Mouse (Mus musculus): ENCODE data around the gene Robo4. TPM values are rescaled to one million over a fixed set of nuclear protein-coding genes. Genes with fewer than 3 reads are reported as not detected.
A peak's percentile ranks its signal among the peaks of the same experiment; 100 is the strongest.

Robo4 gene
- total and polyA plus RNA-seq, 2 experiments from 2014 or later = 3.3 to 9.6 TPM

DNA sequence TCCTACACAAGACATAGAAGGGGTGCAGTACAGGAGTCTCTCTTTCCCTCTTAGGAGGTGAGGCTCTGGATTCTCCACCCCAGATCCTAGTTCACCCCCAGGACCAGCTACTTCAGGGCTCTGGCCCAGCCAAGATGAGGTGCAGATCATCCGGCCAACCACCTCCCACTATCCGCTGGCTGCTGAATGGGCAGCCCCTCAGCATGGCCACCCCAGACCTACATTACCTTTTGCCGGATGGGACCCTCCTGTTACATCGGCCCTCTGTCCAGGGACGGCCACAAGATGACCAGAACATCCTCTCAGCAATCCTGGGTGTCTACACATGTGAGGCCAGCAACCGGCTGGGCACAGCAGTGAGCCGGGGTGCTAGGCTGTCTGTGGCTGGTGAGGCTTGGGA lies 804 bp downstream of the Robo4 start:
- Histone ChIP-seq H3K27me3 (ENCODE audit: insufficient read depth, low read length) (no peaks in the 10 kb centered on the region), H3K4me1 (ENCODE audit: insufficient read depth) (no peaks in the 10 kb centered on the region), H3K27ac (ENCODE audit: low read depth, low read length) (no peak overlapping the region), H3K9ac (no peak overlapping the region), H3K36me3 (ENCODE audit: insufficient read depth) (no peaks in the 10 kb centered on the region), H3K4me2 (ENCODE audit: low read depth) (no peak overlapping the region), H3K9me3 (ENCODE audit: low read length) (no peaks in the 10 kb centered on the region), H3K4me3 (ENCODE audit: low read depth, low read length) (no peak overlapping the region)
- TF ChIP-seq CTCF (IDR thresholded peaks at IDR 0.05; ENCODE audit: low read depth) = no peak
- 95% methylated on average over 7 of the region's 7 CpGs for WGBS
- no peak for DNase-seq
- no peak for ATAC-seq

DNA sequence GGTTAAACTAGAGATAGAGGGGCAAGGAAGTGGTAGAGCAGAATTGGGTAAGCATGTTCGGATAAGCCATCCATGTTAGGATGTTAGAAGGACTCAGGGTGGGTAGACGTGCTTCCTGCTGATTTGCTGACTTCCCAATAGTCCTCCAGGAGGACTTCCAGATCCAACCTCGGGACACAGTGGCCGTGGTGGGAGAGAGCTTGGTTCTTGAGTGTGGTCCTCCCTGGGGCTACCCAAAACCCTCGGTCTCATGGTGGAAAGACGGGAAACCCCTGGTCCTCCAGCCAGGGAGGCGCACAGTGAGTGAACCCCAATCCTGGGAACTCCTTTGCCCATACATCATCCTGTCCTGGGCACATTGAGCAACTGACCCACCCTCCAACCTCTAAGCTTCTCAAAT lies 1.3 kb downstream of the Robo4 start:
- TF ChIP-seq CTCF (IDR thresholded peaks at IDR 0.05; ENCODE audit: low read depth) = no peak
- Histone ChIP-seq H3K27me3 (ENCODE audit: insufficient read depth, low read length) (no peaks in the 10 kb centered on the region), H3K4me3 (ENCODE audit: low read depth, low read length) (no peak overlapping the region), H3K4me1 (ENCODE audit: insufficient read depth) (no peaks in the 10 kb centered on the region), H3K36me3 (ENCODE audit: insufficient read depth) (no peaks in the 10 kb centered on the region), H3K9me3 (ENCODE audit: low read length) (no peaks in the 10 kb centered on the region), H3K9ac (no peak overlapping the region), H3K4me2 (ENCODE audit: low read depth) (no peak overlapping the region), H3K27ac (ENCODE audit: low read depth, low read length) (no peak overlapping the region)
- DNase-seq (no peak), ATAC-seq (no peak)
- 93% methylated on average over 7 of the region's 7 CpGs for WGBS

DNA sequence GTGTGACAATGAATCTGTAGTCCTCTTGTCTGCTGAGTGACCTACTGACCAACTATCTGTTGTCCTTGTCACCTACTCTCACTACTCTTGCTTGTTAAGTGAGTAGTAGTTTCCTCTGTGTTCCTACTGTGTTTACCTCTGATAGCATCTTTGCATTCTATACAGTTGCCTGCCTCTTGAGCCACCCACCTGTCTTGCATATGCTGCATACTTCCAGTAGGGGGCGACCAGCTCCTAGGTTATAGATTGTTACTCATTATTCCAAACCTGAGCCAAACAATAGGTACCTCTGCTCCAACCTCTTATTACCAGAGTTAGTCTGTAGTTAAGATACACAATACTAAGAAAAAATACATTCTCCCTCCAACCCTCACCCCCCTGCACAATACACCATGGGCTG lies 4.7 kb downstream of the Robo4 start:
- 0% methylated on average over 1 of the region's 1 CpGs for WGBS
- ATAC-seq (0 out of 2 replicates have a peak, but pooled peaks have one; percentile 19), DNase-seq (peak; percentile 54)
- no peak overlapping the region for H3K4me2 ChIP-seq (ENCODE audit: low read depth)
- H3K36me3 ChIP-seq (ENCODE audit: insufficient read depth) = no peaks in the 10 kb centered on the region
- no peak overlapping the region for H3K9ac ChIP-seq
- H3K4me1 ChIP-seq (ENCODE audit: insufficient read depth) = no peaks in the 10 kb centered on the region
- H3K9me3 ChIP-seq (ENCODE audit: low read length) = no peaks in the 10 kb centered on the region
- no peak overlapping the region for H3K4me3 ChIP-seq (ENCODE audit: low read depth, low read length)
- no peak overlapping the region for H3K27ac ChIP-seq (ENCODE audit: low read depth, low read length)
- TF ChIP-seq CTCF (IDR thresholded peaks at IDR 0.05; ENCODE audit: low read depth) = peak; percentile 75
- no peaks in the 10 kb centered on the region for H3K27me3 ChIP-seq (ENCODE audit: insufficient read depth, low read length)

DNA sequence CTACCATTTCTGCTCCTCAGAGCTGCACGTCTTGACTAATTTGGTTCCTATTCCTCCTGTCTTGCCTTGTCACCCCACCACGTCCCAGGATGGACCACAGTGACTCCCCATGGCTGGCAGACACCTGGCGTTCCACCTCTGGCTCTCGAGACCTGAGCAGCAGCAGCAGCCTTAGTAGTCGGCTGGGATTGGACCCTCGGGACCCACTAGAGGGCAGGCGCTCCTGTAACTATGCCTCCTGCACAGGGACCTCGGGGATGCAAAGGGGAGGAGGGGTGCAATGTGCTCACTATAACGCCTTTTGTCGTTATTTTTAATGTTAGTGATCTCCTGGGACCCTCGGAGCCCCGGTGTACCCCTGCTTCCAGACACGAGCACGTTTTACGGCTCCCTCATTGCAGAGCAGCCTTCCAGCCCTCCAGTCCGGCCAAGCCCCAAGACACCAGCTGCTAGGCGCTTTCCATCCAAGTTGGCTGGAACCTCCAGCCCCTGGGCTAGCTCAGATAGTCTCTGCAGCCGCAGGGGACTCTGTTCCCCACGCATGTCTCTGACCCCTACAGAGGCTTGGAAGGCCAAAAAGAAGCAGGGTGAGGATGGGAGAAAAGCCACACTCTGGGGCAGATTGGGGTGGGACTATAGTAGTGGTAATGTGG lies 6.3 kb downstream of the Robo4 start:
- Histone ChIP-seq H3K9ac (peak overlapping the region; percentile 42; the same call in 1 of the 2 replicates), H3K9me3 (ENCODE audit: low read length) (no peaks in the 10 kb centered on the region), H3K4me3 (ENCODE audit: low read depth, low read length) (peak overlapping the region; percentile 13; the same call in 1 of the 2 replicates), H3K27ac (ENCODE audit: low read depth, low read length) (no peak overlapping the region), H3K4me2 (ENCODE audit: low read depth) (peak overlapping the region; percentile 37), H3K36me3 (ENCODE audit: insufficient read depth) (no peaks in the 10 kb centered on the region), H3K27me3 (ENCODE audit: insufficient read depth, low read length) (no peaks in the 10 kb centered on the region), H3K4me1 (ENCODE audit: insufficient read depth) (no peaks in the 10 kb centered on the region)
- DNase-seq (peak; percentile 53), ATAC-seq (peak; percentile 89)
- peak; percentile 54 for TF ChIP-seq CTCF (IDR thresholded peaks at IDR 0.05; ENCODE audit: low read depth)
- WGBS = 10% methylated on average over 19 of the region's 19 CpGs

DNA sequence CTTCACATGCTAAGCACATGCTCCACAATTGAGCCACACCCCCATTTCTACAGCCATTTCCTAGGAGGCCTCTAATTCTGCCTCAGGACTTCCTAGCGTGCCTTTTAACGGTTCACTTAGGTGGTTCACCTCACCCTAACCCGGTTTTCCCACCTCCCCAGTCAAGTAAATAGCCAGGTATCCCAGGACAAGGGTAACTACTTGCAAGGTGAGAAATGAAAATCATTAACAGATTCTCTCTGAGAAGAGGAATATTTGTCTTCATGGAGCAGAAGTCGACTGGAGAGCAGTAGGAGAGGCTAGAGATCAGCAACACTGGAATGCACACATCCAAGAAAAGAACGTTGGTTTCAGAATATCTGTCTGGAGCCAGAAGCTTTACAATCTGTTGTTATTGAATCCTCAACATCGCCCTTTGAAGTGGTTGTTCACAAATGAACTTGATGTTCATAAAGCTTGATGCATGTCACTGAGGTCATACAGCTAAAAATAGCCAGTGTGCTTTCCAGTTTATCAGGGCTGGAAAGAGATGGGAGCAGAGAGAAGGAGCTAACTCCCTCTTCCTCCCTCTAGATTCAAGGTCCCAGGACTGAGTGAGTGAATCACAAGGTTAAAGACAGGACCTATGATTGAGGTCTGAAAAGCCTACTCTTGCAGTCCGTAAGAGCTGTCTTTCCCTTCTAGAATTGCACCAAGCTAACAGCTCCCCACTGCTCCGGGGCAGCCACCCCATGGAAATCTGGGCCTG lies 8.2 kb downstream of the Robo4 start:
- Histone ChIP-seq H3K4me1 (ENCODE audit: insufficient read depth) (no peaks in the 10 kb centered on the region), H3K27me3 (ENCODE audit: insufficient read depth, low read length) (no peaks in the 10 kb centered on the region), H3K9ac (no peak overlapping the region), H3K27ac (ENCODE audit: low read depth, low read length) (no peak overlapping the region), H3K9me3 (ENCODE audit: low read length) (no peaks in the 10 kb centered on the region), H3K36me3 (ENCODE audit: insufficient read depth) (no peaks in the 10 kb centered on the region), H3K4me2 (ENCODE audit: low read depth) (no peak overlapping the region), H3K4me3 (ENCODE audit: low read depth, low read length) (no peak overlapping the region)
- no peak for ATAC-seq
- no peak for DNase-seq
- no peak for TF ChIP-seq CTCF (IDR thresholded peaks at IDR 0.05; ENCODE audit: low read depth)
- 81% methylated on average over 8 of the region's 8 CpGs for WGBS

DNA sequence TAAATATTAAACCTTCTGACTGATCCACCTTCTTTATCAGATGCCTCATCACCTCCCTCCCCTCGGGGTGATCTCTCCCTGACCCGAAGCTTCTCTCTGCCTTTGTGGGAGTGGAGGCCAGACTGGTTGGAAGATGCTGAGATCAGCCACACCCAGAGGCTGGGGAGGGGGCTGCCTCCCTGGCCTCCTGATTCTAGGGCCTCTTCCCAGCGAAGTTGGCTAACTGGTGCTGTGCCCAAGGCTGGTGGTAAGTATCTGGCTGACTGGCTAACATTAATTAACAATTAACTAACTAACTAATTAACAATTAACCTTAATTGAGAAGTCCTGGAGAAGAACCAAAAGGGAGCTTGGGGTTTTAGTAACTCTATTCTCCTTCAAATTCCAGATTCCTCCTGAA lies 11.3 kb downstream of the Robo4 start:
- H3K9me3 ChIP-seq (ENCODE audit: low read length) = no peaks in the 10 kb centered on the region
- ATAC-seq (no peak), DNase-seq (no peak)
- no peak overlapping the region for H3K9ac ChIP-seq
- no peak overlapping the region for H3K4me2 ChIP-seq (ENCODE audit: low read depth)
- no peak for TF ChIP-seq CTCF (IDR thresholded peaks at IDR 0.05; ENCODE audit: low read depth)
- H3K36me3 ChIP-seq (ENCODE audit: insufficient read depth) = no peaks in the 10 kb centered on the region
- 59% methylated on average over 3 of the region's 3 CpGs for WGBS
- H3K4me1 ChIP-seq (ENCODE audit: insufficient read depth) = no peaks in the 10 kb centered on the region
- H3K27me3 ChIP-seq (ENCODE audit: insufficient read depth, low read length) = no peaks in the 10 kb centered on the region
- H3K27ac ChIP-seq (ENCODE audit: low read depth, low read length) = no peak overlapping the region
- H3K4me3 ChIP-seq (ENCODE audit: low read depth, low read length) = no peak overlapping the region

DNA sequence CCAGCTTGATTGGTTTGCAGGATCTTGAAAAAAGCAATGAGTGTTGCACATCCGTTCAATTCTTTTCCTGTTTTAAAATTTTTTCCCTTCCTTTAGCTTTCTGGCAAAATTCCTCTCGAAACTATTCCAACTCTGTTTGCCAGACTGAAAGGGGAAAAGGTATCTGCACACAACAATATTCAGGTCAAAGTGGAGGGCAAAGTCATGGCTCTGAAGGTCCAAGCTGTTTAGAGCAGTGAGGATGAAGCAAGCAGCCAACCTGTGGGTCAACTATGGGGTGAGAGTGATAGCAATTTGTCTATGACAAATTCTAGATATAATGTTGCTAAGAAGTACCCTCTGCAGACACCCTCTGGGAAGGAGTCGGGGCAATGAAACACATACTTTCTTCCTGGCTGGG lies 13.0 kb downstream of the Robo4 start:
- no peak overlapping the region for H3K4me2 ChIP-seq (ENCODE audit: low read depth)
- 81% methylated on average over 3 of the region's 3 CpGs for WGBS
- DNase-seq (no peak), ATAC-seq (no peak)
- H3K27ac ChIP-seq (ENCODE audit: low read depth, low read length) = no peak overlapping the region
- H3K27me3 ChIP-seq (ENCODE audit: insufficient read depth, low read length) = no peaks in the 10 kb centered on the region
- TF ChIP-seq CTCF (IDR thresholded peaks at IDR 0.05; ENCODE audit: low read depth) = no peak
- no peaks in the 10 kb centered on the region for H3K36me3 ChIP-seq (ENCODE audit: insufficient read depth)
- H3K9ac ChIP-seq = no peak overlapping the region
- no peak overlapping the region for H3K4me3 ChIP-seq (ENCODE audit: low read depth, low read length)
- no peaks in the 10 kb centered on the region for H3K4me1 ChIP-seq (ENCODE audit: insufficient read depth)
- H3K9me3 ChIP-seq (ENCODE audit: low read length) = no peaks in the 10 kb centered on the region

All from forebrain, postnatal 0 days (tissue).